Mouse (Mus musculus) midbrain, postnatal 0 days (tissue): ENCODE measurements at regions not wholly inside any gene's neighbourhood (a gene's known extent, or its start where the extent isn't known, plus 50 kb on each side); places are given as distances from the start of the nearest gene placed in this dataset.
A peak's percentile ranks its signal among the peaks of the same experiment; 100 is the strongest.

Experiments used
- ATAC-seq: fragments of 200-750 bp; cut with Nextera tagmentation; 2 replicates; pipeline ENCODE4 v1.8.0; 2017; ENCODE audit warnings: moderate number of reproducible peaks, mild to moderate bottlenecking, moderate TSS enrichment, moderate library complexity; ENCODE audit not compliant: low FRiP score
- DNase-seq: peaks from one replicate; pipeline ENCODE4 v3.0.0-alpha.2; 2015; ENCODE audit warnings: low spot score
- H3K27ac ChIP-seq: fragments of 300-500 bp; sonication (generic); 2 replicates; pipeline ENCODE4 v1.5.1; 2014; ENCODE audit warnings: low read depth, mild to moderate bottlenecking, low read length, mixed read lengths
- H3K27me3 ChIP-seq: fragments of 300-500 bp; sonication (generic); 2 replicates; pipeline ENCODE4 v1.6.1; 2014; ENCODE audit warnings: low read length, control low read depth, mixed read lengths; ENCODE audit not compliant: insufficient read depth
- H3K36me3 ChIP-seq: fragments of 300-500 bp; sonication (generic); 2 replicates; pipeline ENCODE4 v1.6.1; 2014; ENCODE audit warnings: low read length, control low read depth, mixed read lengths; ENCODE audit not compliant: insufficient read depth
- H3K4me1 ChIP-seq: fragments of 300-500 bp; sonication (generic); 2 replicates; pipeline ENCODE4 v1.6.1; 2014; ENCODE audit warnings: mild to moderate bottlenecking, control low read depth, antibody characterized with exemption, low read length, mixed read lengths; ENCODE audit not compliant: insufficient read depth
- H3K4me2 ChIP-seq: fragments of 300-500 bp; sonication (generic); 2 replicates; pipeline ENCODE4 v1.6.1; 2014; ENCODE audit warnings: low read depth, mild to moderate bottlenecking, low read length, mixed read lengths; ENCODE audit not compliant: poor library complexity, severe bottlenecking
- H3K4me3 ChIP-seq: fragments of 300-500 bp; sonication (generic); 2 replicates; pipeline ENCODE4 v1.5.1; 2014; ENCODE audit warnings: low read depth, mild to moderate bottlenecking, low read length, moderate library complexity
- H3K9ac ChIP-seq: fragments of 300-500 bp; sonication (generic); replicated peaks from 2 replicates; pipeline ENCODE4 v1.6.1; 2014; ENCODE audit warnings: mild to moderate bottlenecking, low read length, moderate library complexity, mixed read lengths; ENCODE audit not compliant: poor library complexity, severe bottlenecking
- H3K9me3 ChIP-seq: fragments of 300-500 bp; sonication (generic); 2 replicates; pipeline ENCODE4 v1.6.1; 2016; ENCODE audit warnings: low read length, control low read depth
- CTCF ChIP-seq: IDR thresholded peaks from 2 replicates; pipeline ENCODE4 v1.5.1; 2016; ENCODE audit warnings: antibody characterized with exemption, mild to moderate bottlenecking
- WGBS: fragments of 180-500 bp; shearing (Covaris S2); extraction: QIAGEN DNeasy Blood & Tissue Kit; methylation state at CpG from one replicate; pipeline ENCODE4 v1.1.7; 2014; 5-methylcytosine and 5-hydroxymethylcytosine counted together

DNA sequence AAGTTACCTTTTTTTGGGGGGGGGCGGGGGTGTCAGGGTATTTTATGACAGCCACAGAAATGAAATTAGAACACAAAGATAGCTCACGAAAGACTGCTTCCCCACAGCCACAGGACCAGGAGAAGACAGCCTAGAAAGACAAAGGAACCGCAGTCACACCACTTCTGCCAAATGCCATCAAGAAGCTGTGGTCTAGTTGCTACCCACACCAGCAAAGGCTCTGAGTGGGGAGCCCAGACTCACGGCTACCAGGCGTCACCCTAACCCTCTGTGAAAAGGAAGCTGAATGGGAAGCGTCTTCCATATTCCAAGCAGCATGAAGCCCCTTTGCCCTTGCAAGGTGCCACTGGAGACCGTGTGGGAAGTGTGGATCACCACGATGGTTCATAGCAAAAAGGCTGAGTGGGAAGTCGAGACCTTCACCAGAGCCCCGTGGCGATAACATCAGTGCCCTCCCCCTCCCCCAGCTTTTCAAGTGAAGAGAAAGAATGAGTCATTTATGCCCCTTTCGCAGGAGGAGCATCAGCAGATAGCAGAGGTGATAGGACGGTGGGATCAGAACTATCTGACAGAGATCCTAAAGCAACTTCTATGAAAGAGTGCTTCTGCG is 91.3 kb upstream of the Spdye4c start:
- no peak overlapping the region for H3K4me2 ChIP-seq
- H3K27ac ChIP-seq = no peak overlapping the region
- no peaks in the 10 kb centered on the region for H3K4me1 ChIP-seq
- no peak overlapping the region for H3K4me3 ChIP-seq
- H3K9me3 ChIP-seq = no peaks in the 10 kb centered on the region
- no peak overlapping the region for H3K9ac ChIP-seq
- ATAC-seq (no peak), DNase-seq (no peak)
- H3K27me3 ChIP-seq = no peaks in the 10 kb centered on the region
- no peak for TF ChIP-seq CTCF
- no peaks in the 10 kb centered on the region for H3K36me3 ChIP-seq
- WGBS = 87% methylated on average over 14 of the region's 14 CpGs

GRCm38 (mm10) chr2:128502676-128503075 is 88.3 kb upstream of the Spdye4c start:
- H3K27me3 ChIP-seq = no peaks in the 10 kb centered on the region
- no peaks in the 10 kb centered on the region for H3K4me1 ChIP-seq
- H3K4me3 ChIP-seq = no peak overlapping the region
- 79% methylated on average over 4 of the region's 4 CpGs for WGBS
- H3K9ac ChIP-seq = no peak overlapping the region
- no peak for DNase-seq
- no peaks in the 10 kb centered on the region for H3K9me3 ChIP-seq
- H3K36me3 ChIP-seq = no peaks in the 10 kb centered on the region
- no peak overlapping the region for H3K27ac ChIP-seq
- TF ChIP-seq CTCF = no peak
- ATAC-seq = no peak
- H3K4me2 ChIP-seq = no peak overlapping the region

GRCm38 (mm10) chr2:128503136-128503935 is 87.7 kb upstream of the Spdye4c start:
- H3K9me3 ChIP-seq = no peaks in the 10 kb centered on the region

DNA sequence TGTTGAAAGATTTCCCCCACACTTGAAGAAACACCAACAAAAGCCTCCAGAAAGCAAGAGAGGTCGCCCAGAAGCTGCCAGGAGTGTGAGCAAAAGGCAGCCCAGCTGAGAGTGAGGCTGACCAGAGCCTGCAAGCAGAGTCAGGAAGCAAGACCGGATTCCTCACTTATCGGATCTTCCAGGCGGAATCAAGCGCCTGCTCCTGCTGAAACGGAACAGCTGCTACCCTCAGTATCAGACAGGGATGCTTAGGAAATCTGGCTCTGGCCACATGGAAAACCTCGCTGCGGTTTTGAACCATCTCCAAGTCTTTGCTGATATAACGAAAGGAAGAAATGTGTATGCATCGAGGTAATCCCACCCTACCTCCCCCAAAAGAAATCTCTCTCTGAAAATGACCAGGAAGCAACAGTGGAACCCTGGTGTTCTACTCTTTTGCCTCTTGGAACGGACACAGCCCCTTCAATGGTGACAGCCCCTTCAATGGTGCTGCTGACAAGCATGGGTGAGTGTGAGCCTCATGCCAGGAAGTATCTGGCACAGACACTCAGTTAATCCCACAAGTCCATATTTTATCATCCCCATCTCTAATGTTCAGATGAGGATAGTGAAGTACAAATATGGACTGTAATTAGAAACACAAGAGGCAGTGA is 83.3 kb upstream of the Spdye4c start:
- Histone ChIP-seq H3K27me3 (no peaks in the 10 kb centered on the region), H3K4me3 (no peak overlapping the region), H3K36me3 (no peaks in the 10 kb centered on the region), H3K27ac (no peak overlapping the region), H3K9ac (0 out of 2 replicates have a peak overlapping the region, but pooled peaks have one; percentile 2), H3K4me1 (no peaks in the 10 kb centered on the region), H3K4me2 (no peak overlapping the region), H3K9me3 (no peaks in the 10 kb centered on the region)
- peak; percentile 79 for DNase-seq
- no peak; the same call in 1 of the 2 replicates for ATAC-seq
- 45% methylated on average over 11 of the region's 11 CpGs for WGBS
- TF ChIP-seq CTCF = no peak

More at GRCm38 (mm10) chr2:128503136-128503935, 87.7 kb upstream of the Spdye4c start:
- WGBS = 89% methylated on average over 2 of the region's 2 CpGs
- Histone ChIP-seq H3K36me3 (no peaks in the 10 kb centered on the region), H3K4me1 (no peaks in the 10 kb centered on the region), H3K27ac (no peak overlapping the region), H3K4me2 (no peak overlapping the region), H3K9ac (no peak overlapping the region), H3K4me3 (no peak overlapping the region), H3K27me3 (no peaks in the 10 kb centered on the region)
- no peak for DNase-seq
- no peak for TF ChIP-seq CTCF
- ATAC-seq = no peak

DNA sequence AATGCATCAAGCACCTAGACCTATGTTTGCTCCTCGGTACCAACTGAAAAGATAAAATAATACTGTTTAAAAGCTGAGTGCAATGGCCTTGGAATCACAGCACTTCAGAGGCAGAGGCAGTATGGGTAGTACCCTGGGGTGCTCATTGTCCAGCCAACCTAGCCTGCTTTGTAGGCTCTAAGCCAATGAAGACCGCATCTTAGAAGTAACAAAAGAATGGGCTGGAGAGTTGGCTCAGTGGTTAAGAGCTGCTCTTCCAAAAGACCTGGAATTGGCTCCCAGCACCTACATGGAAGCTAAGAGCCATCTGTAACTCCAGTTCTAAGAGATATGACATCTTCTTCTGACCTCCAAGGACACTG is 82.8 kb upstream of the Spdye4c start:
- 69% methylated on average over 2 of the region's 2 CpGs for WGBS
- DNase-seq (peak; percentile 56), ATAC-seq (no peak)
- Histone ChIP-seq H3K27me3 (no peaks in the 10 kb centered on the region), H3K4me3 (no peak overlapping the region), H3K9ac (no peak overlapping the region), H3K4me2 (no peak overlapping the region), H3K4me1 (no peaks in the 10 kb centered on the region), H3K36me3 (no peaks in the 10 kb centered on the region), H3K27ac (no peak overlapping the region), H3K9me3 (no peaks in the 10 kb centered on the region)
- TF ChIP-seq CTCF = no peak

GRCm38 (mm10) chr2:128511291-128511690 is 79.7 kb upstream of the Spdye4c start:
- 71% methylated on average over 6 of the region's 6 CpGs for WGBS
- Histone ChIP-seq H3K4me3 (no peak overlapping the region), H3K4me1 (no peaks in the 10 kb centered on the region), H3K4me2 (no peak overlapping the region), H3K27ac (no peak overlapping the region), H3K9ac (no peak overlapping the region), H3K27me3 (no peaks in the 10 kb centered on the region), H3K9me3 (no peaks in the 10 kb centered on the region), H3K36me3 (no peaks in the 10 kb centered on the region)
- TF ChIP-seq CTCF = no peak
- ATAC-seq = no peak
- DNase-seq = no peak
